Mouse (Mus musculus) embryonic fibroblast, embryonic 13.5 days (primary cell): ENCODE data around the gene Cers5.

Source experiments
- CTCF ChIP-seq: IDR thresholded peaks from 2 replicates; pipeline ENCODE4 v1.5.1; 2011; ENCODE audit warnings: mild to moderate bottlenecking, control low read depth, low read length, moderate library complexity, borderline replicate concordance; ENCODE audit not compliant: insufficient read depth
- POLR2A ChIP-seq: IDR thresholded peaks from 2 replicates; pipeline ENCODE4 v1.6.1; 2011; ENCODE audit warnings: low read depth, mild to moderate bottlenecking, control low read depth, low read length, moderate library complexity

DNA sequence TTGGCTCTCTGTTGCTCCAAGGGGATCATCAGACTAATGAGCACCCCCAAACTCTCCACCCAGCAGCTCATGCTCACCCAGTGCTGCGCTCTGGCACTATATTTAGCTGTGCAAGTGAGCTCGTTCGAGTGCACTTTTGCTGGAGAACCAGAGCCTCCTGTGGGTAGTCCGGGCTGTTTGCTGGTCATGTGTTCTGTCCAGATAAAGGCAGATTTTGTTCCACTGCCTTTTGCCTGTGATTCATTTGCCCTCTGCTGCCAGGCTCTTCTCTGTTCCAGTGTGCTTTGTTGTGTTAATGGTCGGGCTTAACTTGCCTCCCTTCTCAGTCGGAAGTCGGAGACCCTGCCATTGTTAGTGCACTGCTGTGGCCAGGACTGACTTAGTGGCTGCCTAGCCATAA lies 67.8 kb downstream of the Cers5 start:
- TF ChIP-seq POLR2A (no peak), CTCF (no peak)
